Mouse (Mus musculus) liver, embryonic 11.5 days (tissue): ENCODE results near the gene Myod1. TPM values are rescaled to one million over a fixed set of nuclear protein-coding genes. Genes with fewer than 3 reads are reported as not detected.

Experiments
- ATAC-seq: fragments of 200-750 bp; cut with Nextera tagmentation; replicated peaks from 2 replicates; pipeline ENCODE4 v1.8.0; 2017; ENCODE audit warnings: moderate number of reproducible peaks, mild to moderate bottlenecking, moderate TSS enrichment, moderate library complexity; ENCODE audit not compliant: low FRiP score
- DNase-seq: peaks from one replicate; pipeline ENCODE4 v3.0.0-alpha.2; 2017; ENCODE audit warnings: low spot score
- H3K27ac ChIP-seq: fragments of 300-500 bp; sonication (generic); 2 replicates; pipeline ENCODE4 v1.5.1; 2014; ENCODE audit warnings: mild to moderate bottlenecking, low read depth, low read length, control low read depth
- H3K27me3 ChIP-seq: fragments of 300-500 bp; sonication (generic); replicated peaks from 2 replicates; pipeline ENCODE4 v1.6.1; 2014; ENCODE audit warnings: low read length, mixed read lengths; ENCODE audit not compliant: control insufficient read depth, insufficient read depth
- H3K36me3 ChIP-seq: fragments of 300-500 bp; sonication (generic); 2 replicates; pipeline ENCODE4 v1.6.1; 2014; ENCODE audit warnings: mild to moderate bottlenecking, low read length, moderate library complexity, mixed read lengths; ENCODE audit not compliant: control insufficient read depth, insufficient read depth
- H3K4me1 ChIP-seq: fragments of 300-500 bp; sonication (generic); replicated peaks from 2 replicates; pipeline ENCODE4 v1.6.1; 2014; ENCODE audit warnings: low read length, mixed read lengths; ENCODE audit not compliant: control insufficient read depth, insufficient read depth
- H3K4me2 ChIP-seq: fragments of 300-500 bp; sonication (generic); 2 replicates; pipeline ENCODE4 v1.6.1; 2014; ENCODE audit warnings: mild to moderate bottlenecking, control low read depth, moderate library complexity
- H3K4me3 ChIP-seq: fragments of 300-500 bp; sonication (generic); 2 replicates; pipeline ENCODE4 v1.5.1; 2014; ENCODE audit warnings: low read depth, low read length, control low read depth
- H3K9ac ChIP-seq: fragments of 300-500 bp; sonication (generic); 2 replicates; pipeline ENCODE4 v1.6.1; 2014; ENCODE audit warnings: low read depth, low read length, control low read depth
- H3K9me3 ChIP-seq: fragments of 300-500 bp; sonication (generic); 2 replicates; pipeline ENCODE4 v1.6.1; 2016; ENCODE audit warnings: low read length, inconsistent platforms, mixed read lengths; ENCODE audit not compliant: control insufficient read depth
- WGBS: fragments of 180-500 bp; shearing (Covaris S2); extraction: QIAGEN DNeasy Blood & Tissue Kit; methylation state at CpG from one replicate; pipeline ENCODE4 v1.1.7; 2014; 5-methylcytosine and 5-hydroxymethylcytosine counted together
- polyA plus RNA-seq: library from polyadenylated mRNA; unstranded; fragments of >200 nt; fragmentation: Nextera tagmentation; extraction: Ambion mirVana; gene quantifications from 2 replicates; pipeline ENCODE4 v1.2.1, GENCODE M21; 2014

Gene Myod1
- polyA plus RNA-seq, 1 experiment from 2014 or later = 2.3 TPM

DNA sequence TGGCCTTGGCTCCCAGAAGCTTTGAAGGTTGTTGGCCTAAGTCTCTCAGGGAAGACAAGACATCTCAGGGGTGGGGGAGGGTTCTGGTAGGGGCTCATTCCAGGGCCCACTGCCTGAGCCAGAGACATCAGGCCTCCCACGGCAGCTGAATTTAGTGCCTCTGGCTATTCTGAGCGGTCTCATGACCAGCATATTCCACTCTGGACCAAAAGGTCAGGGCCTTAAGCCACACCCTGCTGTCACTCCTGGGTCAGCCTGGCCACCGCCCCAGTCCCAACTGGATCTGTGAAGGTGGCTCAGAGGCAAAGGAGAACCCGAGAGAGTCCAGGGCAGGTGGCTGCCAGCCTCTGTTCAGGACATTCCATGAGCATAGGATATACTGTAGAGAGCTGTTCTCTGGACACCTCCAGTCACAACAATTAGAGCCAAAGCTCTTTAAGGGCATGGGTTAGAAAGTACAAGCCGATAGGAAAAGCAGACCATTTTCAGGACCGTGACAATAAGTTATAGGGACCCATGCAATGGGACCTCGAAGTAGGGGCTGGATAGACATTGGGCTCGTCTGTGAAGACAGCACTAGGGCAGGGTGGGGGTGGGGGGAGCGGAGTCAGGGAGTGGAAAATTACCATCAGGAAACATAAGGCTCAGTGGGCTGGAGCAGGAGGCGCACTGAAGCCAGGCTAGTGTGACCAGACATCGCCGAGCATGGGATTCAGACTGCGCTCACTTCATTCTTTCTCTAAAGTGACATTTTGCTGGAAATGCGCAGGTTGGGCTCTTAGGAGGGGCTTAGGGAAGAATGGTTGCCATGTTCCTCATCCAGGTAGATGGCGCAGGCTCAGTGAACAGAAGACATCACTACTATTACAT lies 27.6 kb downstream of the Myod1 start:
- DNase-seq = no peak
- peaks cover 13% of the 10 kb centered on the region for H3K27me3 ChIP-seq
- WGBS = 77% methylated on average over 15 of the region's 15 CpGs
- H3K9ac ChIP-seq = no peak overlapping the region
- no peaks in the 10 kb centered on the region for H3K36me3 ChIP-seq
- no peak for ATAC-seq
- no peak overlapping the region for H3K4me3 ChIP-seq
- no peaks in the 10 kb centered on the region for H3K9me3 ChIP-seq
- H3K4me2 ChIP-seq = no peak overlapping the region
- H3K4me1 ChIP-seq = no peaks in the 10 kb centered on the region
- H3K27ac ChIP-seq = no peak overlapping the region

DNA sequence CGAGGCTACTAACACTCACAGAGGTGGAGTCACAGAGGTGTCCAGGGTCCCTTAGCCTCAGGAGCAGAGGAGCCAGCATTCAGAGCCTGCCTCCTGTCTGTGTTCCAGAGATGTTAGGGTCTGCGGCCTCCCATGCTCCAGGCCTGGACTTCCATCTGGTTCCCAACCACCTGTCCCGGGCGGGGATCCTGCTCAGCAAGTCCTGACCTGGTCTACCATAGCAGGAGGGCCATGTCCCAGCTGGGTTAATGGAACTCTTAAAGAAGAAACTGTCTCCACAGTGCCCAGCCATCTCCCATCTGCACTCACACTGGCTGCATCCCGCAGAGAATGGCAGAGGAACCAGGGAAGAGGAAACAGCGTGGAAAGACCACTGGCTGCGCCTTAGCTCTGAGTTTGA lies 28.5 kb downstream of the Myod1 start:
- no peak for ATAC-seq
- no peak overlapping the region for H3K9ac ChIP-seq
- DNase-seq = no peak
- no peaks in the 10 kb centered on the region for H3K9me3 ChIP-seq
- H3K4me3 ChIP-seq = no peak overlapping the region
- no peaks in the 10 kb centered on the region for H3K4me1 ChIP-seq
- WGBS = 77% methylated on average over 7 of the region's 7 CpGs
- peaks cover 5% of the 10 kb centered on the region for H3K27me3 ChIP-seq
- H3K27ac ChIP-seq = no peak overlapping the region
- no peak overlapping the region for H3K4me2 ChIP-seq
- no peaks in the 10 kb centered on the region for H3K36me3 ChIP-seq

DNA sequence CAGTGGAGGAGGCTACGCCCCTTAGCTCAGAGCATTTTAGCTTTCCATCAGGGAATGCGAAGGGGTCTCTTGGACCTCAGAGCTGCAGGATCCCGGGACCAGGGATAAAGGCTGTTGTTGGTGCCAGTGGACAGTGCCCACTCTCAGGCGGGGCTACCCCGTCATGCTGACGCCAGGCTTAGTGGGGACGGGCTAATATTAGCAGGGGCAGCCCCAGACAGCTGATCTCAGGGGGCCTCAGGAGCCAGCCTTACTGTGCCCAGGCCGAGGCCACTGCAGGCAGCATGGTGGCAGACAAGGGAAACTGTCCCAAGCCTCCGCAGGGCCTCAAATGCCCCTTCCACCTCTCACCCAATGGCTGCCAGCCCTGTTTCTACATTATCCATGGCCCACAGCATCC lies 32.3 kb downstream of the Myod1 start:
- no peak overlapping the region for H3K9ac ChIP-seq
- no peaks in the 10 kb centered on the region for H3K27me3 ChIP-seq
- ATAC-seq = no peak
- H3K4me1 ChIP-seq = no peaks in the 10 kb centered on the region
- H3K36me3 ChIP-seq = no peaks in the 10 kb centered on the region
- H3K27ac ChIP-seq = no peak overlapping the region
- 81% methylated on average over 9 of the region's 9 CpGs for WGBS
- no peak overlapping the region for H3K4me3 ChIP-seq
- DNase-seq = no peak
- H3K9me3 ChIP-seq = no peaks in the 10 kb centered on the region
- no peak overlapping the region for H3K4me2 ChIP-seq

DNA sequence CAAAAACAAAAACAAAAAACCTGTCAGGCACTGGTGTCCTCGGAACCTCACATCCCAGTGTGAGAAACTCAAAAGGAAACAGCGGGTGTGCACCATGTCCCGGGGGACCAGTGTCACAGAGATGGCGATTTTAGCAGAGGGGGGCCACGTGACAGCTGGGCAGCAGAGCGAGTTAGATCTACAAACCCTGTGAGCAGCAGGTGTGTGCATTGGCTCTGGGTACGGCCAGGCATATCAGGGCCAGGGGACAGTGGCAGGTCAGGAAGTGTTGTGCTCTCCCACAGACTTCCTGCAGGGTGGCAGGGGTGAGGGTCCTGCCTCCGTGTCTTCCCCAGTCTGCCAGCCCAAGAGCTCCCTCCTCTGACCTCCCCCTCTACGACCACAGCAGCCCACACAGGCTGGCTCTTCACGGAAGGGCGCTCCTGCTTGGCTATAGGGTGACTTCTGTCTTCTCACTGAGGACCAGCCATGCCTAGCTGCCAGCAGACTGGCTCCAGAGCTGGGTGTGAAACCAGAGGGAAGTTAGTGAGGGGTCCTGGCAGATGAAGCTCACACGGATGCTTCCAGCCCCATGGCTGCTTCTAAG lies 33.0 kb downstream of the Myod1 start:
- ATAC-seq (no peak), DNase-seq (no peak)
- WGBS = 41% methylated on average over 12 of the region's 12 CpGs
- H3K4me3 ChIP-seq = no peak overlapping the region
- H3K9me3 ChIP-seq = no peaks in the 10 kb centered on the region
- no peak overlapping the region for H3K9ac ChIP-seq
- no peak overlapping the region for H3K27ac ChIP-seq
- H3K27me3 ChIP-seq = no peaks in the 10 kb centered on the region
- no peak overlapping the region for H3K4me2 ChIP-seq
- no peaks in the 10 kb centered on the region for H3K36me3 ChIP-seq
- no peaks in the 10 kb centered on the region for H3K4me1 ChIP-seq

DNA sequence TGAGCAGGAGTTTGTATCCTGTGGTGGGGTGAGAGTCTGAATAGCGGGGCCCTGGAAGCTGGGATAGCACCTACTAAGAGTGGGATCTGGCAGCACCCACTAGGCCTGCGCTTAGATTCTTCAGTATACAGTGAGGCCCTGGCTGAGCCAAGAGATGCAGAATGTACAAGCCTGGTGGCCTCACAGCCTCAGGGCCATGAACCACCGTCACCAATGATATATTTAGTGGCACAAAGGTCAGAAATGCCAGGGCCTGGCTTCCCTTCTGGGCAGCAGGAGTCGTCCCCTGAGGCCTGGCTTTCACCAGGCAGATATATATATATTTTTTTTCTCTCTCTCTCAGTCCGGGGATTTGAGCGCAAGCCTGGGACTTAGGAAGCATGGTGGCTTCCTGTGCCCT lies 34.5 kb downstream of the Myod1 start:
- Histone ChIP-seq H3K9ac (no peak overlapping the region), H3K4me1 (no peaks in the 10 kb centered on the region), H3K4me2 (no peak overlapping the region), H3K36me3 (no peaks in the 10 kb centered on the region), H3K9me3 (no peaks in the 10 kb centered on the region), H3K27ac (no peak overlapping the region), H3K4me3 (no peak overlapping the region), H3K27me3 (no peaks in the 10 kb centered on the region)
- no peak for DNase-seq
- no peak for ATAC-seq
- WGBS = 75% methylated on average over 6 of the region's 6 CpGs

DNA sequence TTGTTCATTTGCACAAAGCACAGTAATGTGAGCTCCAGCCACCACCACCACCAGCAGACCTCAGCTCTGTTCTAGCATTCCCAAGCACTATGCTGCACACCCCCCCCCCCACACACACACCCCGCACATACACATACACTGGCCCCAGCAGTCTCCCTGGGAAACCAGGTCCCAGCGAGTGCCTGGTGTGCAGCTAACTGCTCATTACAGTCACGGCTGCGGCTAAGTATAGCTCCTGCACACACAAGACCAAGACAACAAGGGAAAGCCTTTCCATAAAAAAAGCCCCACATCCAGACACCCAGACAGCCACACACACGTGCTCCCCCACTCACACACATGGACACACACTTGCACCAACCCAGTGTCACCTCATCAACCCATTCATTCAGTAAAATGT lies 36.5 kb downstream of the Myod1 start:
- H3K27me3 ChIP-seq = no peaks in the 10 kb centered on the region
- ATAC-seq = no peak
- H3K4me3 ChIP-seq = no peak overlapping the region
- H3K9ac ChIP-seq = no peak overlapping the region
- 77% methylated on average over 5 of the region's 5 CpGs for WGBS
- H3K27ac ChIP-seq = no peak overlapping the region
- no peaks in the 10 kb centered on the region for H3K4me1 ChIP-seq
- H3K4me2 ChIP-seq = no peak overlapping the region
- DNase-seq = no peak
- H3K9me3 ChIP-seq = no peaks in the 10 kb centered on the region
- H3K36me3 ChIP-seq = no peaks in the 10 kb centered on the region

DNA sequence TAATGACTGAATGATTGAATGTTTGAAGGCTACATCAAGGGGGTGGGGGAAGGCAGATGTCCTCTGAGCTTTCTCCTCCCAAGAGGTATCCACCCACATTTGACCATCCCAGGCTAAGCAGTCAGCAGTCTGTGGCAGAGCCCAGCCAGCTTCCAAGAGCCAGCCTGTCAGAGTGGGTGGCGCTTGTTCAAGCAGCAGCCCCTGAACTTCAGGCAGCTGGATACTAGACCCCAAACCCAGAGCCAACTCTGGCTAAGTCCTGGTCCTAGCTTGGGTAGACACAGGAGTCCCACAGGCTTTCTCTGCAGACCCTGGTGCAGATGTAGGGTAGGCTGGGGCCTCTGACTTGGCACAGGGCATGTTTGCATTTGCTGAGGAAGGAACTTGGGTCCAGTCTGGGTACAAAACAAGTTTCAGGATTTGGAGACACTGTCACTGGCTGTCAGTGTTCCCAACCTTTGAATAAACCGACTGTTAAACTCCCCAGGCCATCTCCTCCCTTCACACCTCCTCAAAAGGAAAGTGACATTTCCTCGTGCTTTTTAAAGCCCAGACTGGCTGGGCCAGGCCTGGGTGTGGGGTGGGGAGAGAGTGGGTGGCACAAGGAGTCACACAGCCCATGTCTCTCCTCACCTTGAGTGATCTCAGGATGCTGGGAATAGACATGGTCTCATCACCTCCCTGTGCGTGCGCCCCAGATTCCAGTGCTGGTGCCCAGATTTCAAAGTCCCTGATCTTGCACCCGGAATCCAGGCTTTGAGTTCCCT lies 37.9 kb downstream of the Myod1 start:
- no peak overlapping the region for H3K4me3 ChIP-seq
- DNase-seq = no peak
- H3K27ac ChIP-seq = no peak overlapping the region
- H3K36me3 ChIP-seq = no peaks in the 10 kb centered on the region
- H3K4me1 ChIP-seq = no peaks in the 10 kb centered on the region
- no peak overlapping the region for H3K4me2 ChIP-seq
- H3K9ac ChIP-seq = no peak overlapping the region
- H3K27me3 ChIP-seq = no peaks in the 10 kb centered on the region
- H3K9me3 ChIP-seq = no peaks in the 10 kb centered on the region
- 63% methylated on average over 6 of the region's 6 CpGs for WGBS
- ATAC-seq = no peak

DNA sequence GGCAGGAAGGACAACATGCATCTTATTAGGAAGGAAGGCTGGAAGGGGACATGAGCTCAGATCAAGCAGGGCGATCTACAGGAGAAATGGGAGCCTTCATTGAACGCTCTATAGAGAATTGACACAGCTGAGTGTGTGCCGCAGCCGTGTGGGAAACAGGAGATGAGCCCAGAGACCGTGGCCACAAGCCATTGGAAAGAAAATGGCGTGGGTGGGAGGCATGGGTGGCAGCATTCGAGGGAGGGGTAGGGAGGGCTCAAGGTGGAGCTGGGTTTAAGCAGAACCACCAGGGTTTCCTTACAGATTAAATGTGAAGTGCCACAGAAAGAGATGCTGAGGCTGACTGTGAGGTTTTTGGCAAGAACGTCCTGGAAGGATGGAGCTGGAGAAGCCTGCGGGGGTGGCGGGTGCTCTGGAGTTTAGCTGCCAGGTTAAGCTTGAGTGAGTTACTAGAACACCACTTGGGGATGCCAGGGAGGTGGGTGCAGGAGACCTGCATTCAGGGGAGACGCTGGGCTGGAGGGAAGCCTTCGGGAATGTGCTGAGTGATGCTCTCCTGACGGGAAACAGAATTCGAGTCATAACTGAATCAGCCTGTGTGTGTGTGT lies 39.6 kb downstream of the Myod1 start:
- Histone ChIP-seq H3K4me3 (no peak overlapping the region), H3K9me3 (no peaks in the 10 kb centered on the region), H3K4me2 (no peak overlapping the region), H3K4me1 (no peaks in the 10 kb centered on the region), H3K27me3 (no peaks in the 10 kb centered on the region), H3K27ac (no peak overlapping the region), H3K9ac (no peak overlapping the region), H3K36me3 (no peaks in the 10 kb centered on the region)
- ATAC-seq (no peak), DNase-seq (no peak)
- 71% methylated on average over 14 of the region's 14 CpGs for WGBS
